Mouse (Mus musculus) MEL-GATA-1-ER (cell line): ENCODE results near the gene Rnf26.
A peak's percentile ranks its signal among the peaks of the same experiment; 100 is the strongest.

Source experiments
- DNase-seq: peaks from one replicate; pipeline ENCODE4 v3.0.0-alpha.2; 2012; ENCODE audit warnings: low read depth; ENCODE audit errors: extremely low read depth

The Rnf26 gene

GRCm38 (mm10) chr9:44075996-44076763, 37.1 kb downstream of the Rnf26 start:
- DNase-seq = no peak

GRCm38 (mm10) chr9:44075276-44075995, 37.9 kb downstream of the Rnf26 start:
- no peak for DNase-seq

GRCm38 (mm10) chr9:44074395-44075275, 38.7 kb downstream of the Rnf26 start:
- DNase-seq = no peak

- DNase-seq = no peak
These were observed 40.2 kb downstream of the Rnf26 start for GRCm38 (mm10) chr9:44073115-44073514.

- no peak for DNase-seq
These were observed 40.8 kb downstream of the Rnf26 start for GRCm38 (mm10) chr9:44072599-44072915.

GRCm38 (mm10) chr9:44071914-44072598, 41.3 kb downstream of the Rnf26 start:
- no peak for DNase-seq

GRCm38 (mm10) chr9:44070844-44071231, 42.5 kb downstream of the Rnf26 start:
- no peak for DNase-seq

- DNase-seq = no peak
These were observed 43.0 kb downstream of the Rnf26 start for GRCm38 (mm10) chr9:44070113-44070843.

GRCm38 (mm10) chr9:44069252-44069651, 44.1 kb downstream of the Rnf26 start:
- no peak for DNase-seq

GRCm38 (mm10) chr9:44067960-44068330, 45.4 kb downstream of the Rnf26 start:
- DNase-seq = no peak

- DNase-seq = peak; percentile 73
These were observed 45.9 kb downstream of the Rnf26 start for GRCm38 (mm10) chr9:44067241-44067959.

GRCm38 (mm10) chr9:44066785-44067225, 46.5 kb downstream of the Rnf26 start, which contains the start of gene Usp2:
Gene Usp2 (plus strand): TSS chr9:44067021.
- DNase-seq = peak; percentile 91

- DNase-seq = no peak
These were observed 48.1 kb downstream of the Rnf26 start for GRCm38 (mm10) chr9:44065177-44065576.

- DNase-seq = no peak
These were observed 54.7 kb downstream of the Rnf26 start for GRCm38 (mm10) chr9:44058606-44059005.

- no peak for DNase-seq
These were observed 59.4 kb downstream of the Rnf26 start for GRCm38 (mm10) chr9:44053936-44054335.

GRCm38 (mm10) chr9:44052855-44053254, 60.5 kb downstream of the Rnf26 start:
- DNase-seq = no peak

- no peak for DNase-seq
These were observed 63.7 kb downstream of the Rnf26 start for GRCm38 (mm10) chr9:44049381-44050165.

GRCm38 (mm10) chr9:44048541-44049380, 64.6 kb downstream of the Rnf26 start:
- DNase-seq = no peak
